Mouse (Mus musculus): ENCODE measurements around the gene Cplx3.

DNA sequence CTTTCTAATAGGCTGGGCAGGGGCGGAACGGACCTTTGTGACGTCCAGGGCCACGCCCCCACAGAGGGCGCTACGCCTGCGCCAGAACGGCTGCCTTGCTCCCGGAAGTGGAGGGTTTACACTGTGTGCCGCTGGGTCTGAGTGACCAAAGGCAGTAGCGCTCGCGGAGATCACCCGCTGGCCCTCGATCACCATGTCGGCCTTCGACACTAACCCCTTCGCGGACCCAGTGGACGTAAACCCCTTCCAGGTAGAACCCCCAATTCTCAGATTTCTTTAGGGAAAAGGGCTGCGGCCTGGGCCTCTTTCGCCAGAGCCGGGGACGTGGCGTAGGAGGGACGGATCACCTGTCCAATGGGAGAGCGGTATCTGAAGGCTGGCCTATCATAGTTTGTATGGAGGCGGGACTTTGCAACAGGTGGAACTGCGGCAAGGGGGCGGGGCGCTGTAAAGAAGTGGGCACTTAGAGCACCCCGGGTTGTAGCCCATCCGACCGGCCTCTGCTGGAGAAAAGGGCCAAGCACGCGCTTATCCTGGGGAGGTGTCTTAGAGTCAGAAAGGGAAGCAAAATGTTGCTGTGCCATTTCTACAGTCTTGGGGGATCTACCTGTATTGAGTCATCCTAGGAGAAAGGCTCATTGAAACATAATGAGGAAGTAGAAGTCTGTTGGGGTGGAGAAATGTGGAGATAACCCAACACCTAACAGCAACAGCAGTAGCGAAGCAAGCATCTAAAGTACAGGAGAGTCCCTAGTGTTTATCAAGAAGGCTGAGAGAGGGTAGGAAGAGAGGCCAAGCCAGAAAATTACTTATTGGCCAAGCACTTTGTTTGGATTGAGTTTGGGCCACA lies 45.0 kb downstream of the Cplx3 start, which contains the start of gene Scamp2:
- peak; percentile 68; the same call in 1 of the 2 replicates for TF ChIP-seq TBP (conservative IDR thresholded peaks at IDR 0.05; ENCODE audit: low read depth, low read length)
- peak; percentile 75 for TF ChIP-seq HCFC1 (IDR thresholded peaks at IDR 0.05; ENCODE audit: low read depth, low read length)
- 0 out of 2 replicates have a peak, but pooled peaks have one; percentile 15 for TF ChIP-seq CHD1 (IDR thresholded peaks at IDR 0.05; ENCODE audit: low read depth, low read length)
- peak; percentile 88 for TF ChIP-seq POLR2A (IDR thresholded peaks at IDR 0.05; ENCODE audit: low read depth, low read length)
- 0 out of 4 replicates have a peak, but pooled peaks of 1 of the 2 experiments have one; percentile 0 for TF ChIP-seq CTCF (conservative IDR thresholded peaks at IDR 0.05 in 1 of 2, IDR thresholded peaks at IDR 0.05 in 1 of 2; ENCODE audit: low read depth in 2 of 2, low read length in 2 of 2)
- no peak; the same call in 1 of the 2 replicates for TF ChIP-seq MEF2A (IDR thresholded peaks at IDR 0.05; ENCODE audit: borderline replicate concordance, low read depth, low read length)
